Mouse (Mus musculus): ENCODE data around the gene Ttc7b. TPM values are rescaled to one million over a fixed set of nuclear protein-coding genes. Genes with fewer than 3 reads are reported as not detected.

Gene Ttc7b
- polyA plus RNA-seq, 1 experiment, result 108 TPM

DNA sequence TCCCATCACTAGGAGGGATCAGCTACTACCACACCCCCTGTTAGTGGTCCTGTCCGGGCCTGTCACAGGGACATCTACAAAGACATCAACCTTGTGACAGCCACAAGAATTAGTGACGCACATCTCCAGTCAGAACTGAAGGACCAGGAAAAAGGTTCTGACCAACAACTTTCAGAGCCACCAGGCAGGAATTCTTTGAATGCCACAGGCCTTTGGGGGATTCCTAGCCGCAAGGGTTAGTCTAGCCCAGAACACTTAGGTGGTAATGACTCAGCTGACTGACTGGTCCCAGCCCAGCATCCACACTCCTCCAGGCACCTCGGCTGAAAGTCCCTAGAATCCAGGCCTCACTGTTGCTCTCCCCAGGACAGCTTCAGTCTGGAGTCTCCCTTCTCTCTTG lies 240.7 kb downstream of the Ttc7b start:
- no peak for DNase-seq (ENCODE audit: low read depth)

GRCm38 (mm10) chr12:100278358-100278757 lies 242.3 kb downstream of the Ttc7b start:
- DNase-seq (ENCODE audit: low read depth), result no peak

DNA sequence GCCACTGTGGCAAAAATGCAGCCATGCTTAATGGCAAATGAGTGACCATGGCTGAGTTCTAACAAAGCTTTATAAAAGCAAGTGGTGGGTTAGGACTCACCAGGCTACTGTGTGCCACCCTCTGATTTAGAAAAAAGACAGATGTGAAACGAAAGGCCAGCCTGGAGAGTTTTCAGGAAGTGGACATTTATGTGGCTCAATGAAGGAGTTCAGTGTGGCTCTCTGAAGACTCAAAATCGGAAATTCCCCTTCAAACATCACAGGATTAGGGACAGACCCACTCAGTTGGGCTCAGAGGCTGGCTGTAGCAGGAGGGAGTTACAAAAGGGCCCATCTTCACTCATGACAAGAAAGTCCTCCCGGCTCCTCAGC lies 243.1 kb downstream of the Ttc7b start:
- DNase-seq (ENCODE audit: low read depth), result no peak

- DNase-seq (ENCODE audit: low read depth), result no peak
Observed at GRCm38 (mm10) chr12:100276607-100277533, 243.8 kb downstream of the Ttc7b start.

- no peak for DNase-seq (ENCODE audit: low read depth)
Observed at GRCm38 (mm10) chr12:100275850-100276249, 244.8 kb downstream of the Ttc7b start.

GRCm38 (mm10) chr12:100273033-100273432 lies 247.6 kb downstream of the Ttc7b start:
- DNase-seq (ENCODE audit: low read depth), result no peak

GRCm38 (mm10) chr12:100269967-100270662 lies 250.5 kb downstream of the Ttc7b start:
- DNase-seq (ENCODE audit: low read depth), result no peak

DNA sequence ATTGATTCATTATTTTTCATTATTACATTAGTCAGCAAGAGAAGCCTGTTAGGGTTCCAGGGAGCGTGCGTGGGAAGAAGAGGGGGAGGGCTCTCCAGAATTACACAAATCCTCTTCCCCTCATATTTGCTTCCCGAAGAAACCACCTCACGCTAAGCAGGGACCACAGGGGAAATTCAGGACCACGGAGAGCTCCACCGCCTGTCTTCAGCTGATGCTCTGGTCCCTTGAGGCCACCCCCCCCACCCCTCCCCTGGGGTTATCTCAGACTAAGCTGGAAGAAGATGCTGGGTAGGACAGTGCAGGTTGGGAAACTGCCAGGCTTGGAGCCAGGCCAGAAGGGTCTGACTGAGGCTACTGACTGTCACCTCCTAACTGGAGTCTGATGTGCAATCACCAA lies 252.6 kb downstream of the Ttc7b start:
- no peak for DNase-seq (ENCODE audit: low read depth)

- no peak for DNase-seq (ENCODE audit: low read depth)
Observed at GRCm38 (mm10) chr12:100265546-100266309, 254.9 kb downstream of the Ttc7b start.

- DNase-seq (ENCODE audit: low read depth), result no peak
Observed at GRCm38 (mm10) chr12:100264941-100265340, 255.7 kb downstream of the Ttc7b start.

GRCm38 (mm10) chr12:100262846-100263245 lies 257.8 kb downstream of the Ttc7b start:
- no peak for DNase-seq (ENCODE audit: low read depth)

- DNase-seq (ENCODE audit: low read depth), result no peak
Observed at GRCm38 (mm10) chr12:100261761-100262160, 258.9 kb downstream of the Ttc7b start.

GRCm38 (mm10) chr12:100260151-100260550 lies 260.5 kb downstream of the Ttc7b start:
- DNase-seq (ENCODE audit: low read depth), result no peak

DNA sequence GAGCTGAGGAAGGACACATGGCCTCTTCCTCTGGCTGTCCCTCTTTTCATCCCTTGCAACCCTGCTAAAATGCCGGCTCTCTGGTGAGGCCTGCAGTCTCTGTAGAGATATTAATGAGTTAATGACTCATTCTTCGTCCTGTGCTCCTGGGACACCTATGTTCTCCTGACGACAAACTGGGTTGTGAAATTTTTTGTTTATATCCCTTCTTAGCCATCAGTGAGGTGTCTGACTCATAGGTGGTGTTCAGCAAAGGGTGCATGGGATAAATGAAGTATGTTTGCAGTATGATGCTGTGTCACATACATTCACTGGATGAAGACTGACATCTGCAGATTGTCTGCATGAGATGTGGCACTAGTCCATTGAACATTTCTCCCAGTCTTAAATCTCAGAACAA lies 262.8 kb downstream of the Ttc7b start:
- DNase-seq (ENCODE audit: low read depth), result no peak

- no peak for DNase-seq (ENCODE audit: low read depth)
Observed at GRCm38 (mm10) chr12:100255441-100255949, 265.1 kb downstream of the Ttc7b start.

DNA sequence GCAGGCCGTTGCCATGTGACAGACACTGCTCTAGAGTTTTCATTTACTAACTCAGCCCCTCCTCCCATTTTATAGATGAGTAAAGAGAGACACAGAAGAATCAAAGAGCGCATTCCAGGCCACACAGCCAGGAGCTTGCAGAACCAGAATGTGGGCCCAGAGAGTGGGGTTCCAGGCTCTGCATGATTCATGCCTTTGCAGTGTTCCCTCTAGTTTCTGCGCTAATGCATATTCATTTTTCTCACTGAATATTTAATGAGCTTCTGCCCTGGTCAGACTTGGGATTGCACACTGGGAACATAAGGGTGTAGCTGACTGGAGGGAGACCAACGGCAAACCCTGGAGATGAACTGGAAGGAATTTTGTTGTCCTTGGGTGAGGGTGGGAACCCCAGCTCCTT lies 266.2 kb downstream of the Ttc7b start:
- no peak for DNase-seq (ENCODE audit: low read depth)

Other genes with a start within 250 kb of the Ttc7b start
- gene Rps6ka5, start 206.2 kb upstream of the Ttc7b start, polyA plus RNA-seq (2012; rRNA removed), result 2.1 and 2.2 TPM in 2 replicates